Mouse (Mus musculus): ENCODE measurements around the gene Jsrp1.

GRCm38 (mm10) chr10:80810084-80810483, 3.2 kb downstream of the Jsrp1 start:
- no peak for TF ChIP-seq EP300 (IDR thresholded peaks at IDR 0.05; ENCODE audit: low read depth)
- no peak for TF ChIP-seq CTCF (IDR thresholded peaks at IDR 0.05; ENCODE audit: low read depth)

Data from liver, postnatal 0 days (tissue).